Mouse (Mus musculus) adrenal gland, adult (tissue): ENCODE data around the gene Vmn2r101.

Source experiments
- DNase-seq, 2 experiments: peaks; one replicate each; pipeline ENCODE4 v3.0.0; 2022 to 2023; ENCODE audit warnings: low spot score in 1 of 2; ENCODE audit not compliant: inconsistent age in 2 of 2

Vmn2r101 gene

DNA sequence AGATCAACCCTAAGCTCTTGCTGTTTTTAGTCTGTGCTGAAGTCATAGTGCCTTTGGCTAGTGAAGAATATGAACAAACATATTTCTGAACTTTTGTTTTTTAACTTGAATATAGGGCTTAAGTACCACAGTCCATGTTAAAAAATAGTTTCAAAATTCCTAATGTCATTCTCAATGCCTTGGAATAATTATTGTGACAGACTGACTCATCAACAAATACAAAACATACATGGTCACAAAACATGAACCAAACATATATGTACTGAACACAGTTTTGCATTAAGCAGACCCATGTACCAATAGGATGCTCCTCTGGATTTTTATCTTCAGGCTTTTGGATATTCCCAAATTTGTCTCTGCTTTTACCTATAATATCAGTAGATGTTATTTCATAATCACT, at the start of gene Vmn2r101:
Gene Vmn2r101, plus strand, starts transcription at position 301 of the 400 bp plus-strand sequence.
- no peak for DNase-seq

DNA sequence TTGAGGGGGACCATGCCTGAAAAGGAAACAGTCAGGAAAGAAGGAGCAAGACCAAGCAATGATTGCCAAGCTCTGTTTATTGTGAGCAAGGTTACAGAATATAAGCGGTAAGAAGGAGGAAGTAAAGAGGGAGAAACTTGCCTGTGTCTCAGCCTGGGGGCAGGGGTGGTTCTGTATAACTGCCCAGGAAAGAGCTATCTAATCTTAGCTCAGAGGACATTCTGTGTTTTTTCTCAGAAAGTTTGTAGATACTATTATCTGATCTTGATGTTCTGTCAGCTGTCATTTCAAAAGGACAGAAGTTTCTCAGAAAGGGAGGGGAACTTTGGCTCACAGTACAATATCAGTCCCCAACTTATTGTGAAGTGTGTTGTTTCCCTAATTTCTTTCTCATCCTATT, 52.3 kb downstream of the Vmn2r101 start:
- no peak for DNase-seq

DNA sequence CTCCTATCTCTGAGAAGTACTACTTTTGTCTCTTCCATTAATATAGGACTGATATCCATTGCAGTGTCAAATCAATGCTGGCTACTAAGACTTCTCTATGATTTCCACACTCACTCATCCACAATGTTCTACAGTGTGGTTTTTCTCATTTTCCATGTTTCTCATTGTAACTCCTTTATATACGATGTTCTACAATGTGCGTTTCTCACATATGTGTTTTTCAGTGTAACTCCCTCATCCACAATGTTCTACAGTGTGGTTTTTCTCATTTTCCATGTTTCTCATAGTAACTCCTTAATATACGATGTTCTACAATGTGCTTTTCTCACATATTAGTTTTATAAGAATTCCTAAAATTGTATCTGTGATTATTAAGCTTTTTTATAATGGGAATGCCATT, 81.4 kb downstream of the Vmn2r101 start:
- DNase-seq, result no peak

DNA sequence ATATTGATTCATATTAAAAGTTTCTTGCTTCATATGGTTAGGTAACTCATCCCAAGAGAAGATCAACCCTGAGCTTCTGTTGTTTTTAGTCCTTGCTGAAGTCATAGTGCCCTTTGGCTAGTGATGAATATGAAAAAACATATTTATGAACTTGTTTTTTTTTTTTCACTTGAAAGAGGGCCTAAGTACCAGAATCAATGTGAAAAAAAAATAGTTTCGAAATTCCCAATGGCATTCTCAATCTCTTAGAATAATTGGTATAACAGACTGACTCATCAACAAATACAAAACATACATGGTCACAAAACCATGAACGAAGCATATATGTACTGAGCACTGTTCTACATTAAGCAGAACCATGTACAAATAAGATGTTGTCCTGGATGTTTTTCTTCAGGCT, 83.0 kb downstream of the Vmn2r101 start, which contains the start of gene Vmn2r102:
Gene Vmn2r102, plus strand, starts transcription at position 301 of the 400 bp plus-strand sequence.
- DNase-seq, result no peak
